Mouse (Mus musculus) megakaryocyte, embryonic 14.5 days (primary cell): Measurements from ENCODE around the gene Gemin5. TPM values are rescaled to one million over a fixed set of nuclear protein-coding genes. Genes with fewer than 3 reads are reported as not detected.

Experiments used
- H3K27me3 ChIP-seq: replicated peaks from 2 replicates; pipeline ENCODE3; 2012; ENCODE audit warnings: inconsistent platforms
- H3K36me3 ChIP-seq: replicated peaks from 2 replicates; pipeline ENCODE3; 2012; ENCODE audit warnings: low read length, inconsistent platforms, mixed read lengths
- H3K4me1 ChIP-seq: 2 replicates; pipeline ENCODE4 v1.6.1; 2012; ENCODE audit warnings: inconsistent platforms
- H3K4me3 ChIP-seq: replicated peaks from 2 replicates; pipeline ENCODE3; 2012; ENCODE audit warnings: moderate library complexity, mild to moderate bottlenecking, inconsistent platforms
- H3K9me3 ChIP-seq: 2 replicates; pipeline ENCODE4 v1.6.1; 2012; ENCODE audit warnings: inconsistent platforms
- FLI1 ChIP-seq: IDR thresholded peaks from 2 replicates; pipeline ENCODE4 v1.6.1; 2012; ENCODE audit warnings: low read length, inconsistent platforms, mixed read lengths
- GATA1 ChIP-seq: IDR thresholded peaks from 3 replicates; pipeline ENCODE4 v1.6.1; 2012; ENCODE audit warnings: mixed read lengths, low read length, inconsistent platforms, borderline replicate concordance
- polyA plus RNA-seq: library from polyadenylated mRNA; stranded (reverse); fragments of >175 nt; gene quantifications from 2 replicates; pipeline ENCODE4 v1.2.3, GENCODE M21; 2012; ENCODE audit warnings: low replicate concordance; ENCODE audit not compliant: insufficient read depth

Gene Gemin5
- polyA plus RNA-seq, 1 experiment: 2.7 TPM

GRCm38 (mm10) chr11:58077270-58077669 is 91.1 kb downstream of the Gemin5 start:
- Histone ChIP-seq H3K4me1 (no peaks in the 10 kb centered on the region), H3K4me3 (no peak overlapping the region), H3K9me3 (peaks cover 11% of the 10 kb centered on the region), H3K36me3 (no peaks in the 10 kb centered on the region), H3K27me3 (peaks cover 7% of the 10 kb centered on the region)
- TF ChIP-seq GATA1 (no peak), FLI1 (no peak)

DNA sequence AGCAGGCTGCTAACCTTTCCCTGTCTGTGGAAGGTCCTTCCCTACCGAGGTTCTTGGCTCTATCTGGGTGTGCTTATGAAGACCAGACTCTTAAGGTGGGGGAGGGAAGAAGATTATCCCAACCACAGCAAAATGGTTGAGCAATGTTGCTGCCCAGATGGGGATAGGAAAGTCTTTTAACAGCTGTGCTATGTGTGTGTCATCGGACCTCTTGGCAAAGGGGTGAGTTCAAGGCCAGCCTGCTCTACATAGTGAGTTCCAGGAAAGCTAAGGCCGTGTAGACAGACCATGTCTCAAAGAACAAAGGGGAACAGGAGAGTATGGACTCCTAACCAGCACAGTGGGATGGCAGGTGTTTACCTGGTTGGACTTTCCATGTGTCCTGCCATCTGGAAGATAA is 95.4 kb downstream of the Gemin5 start:
- H3K36me3 ChIP-seq: no peaks in the 10 kb centered on the region
- H3K4me1 ChIP-seq: peaks cover 5% of the 10 kb centered on the region; the same call in 1 of the 2 replicates
- peaks cover 9% of the 10 kb centered on the region for H3K27me3 ChIP-seq

More for the DNA sequence above, 95.4 kb downstream of the Gemin5 start:
- TF ChIP-seq GATA1 (no peak), FLI1 (no peak)
- Histone ChIP-seq H3K4me3 (no peak overlapping the region), H3K9me3 (peaks cover 5% of the 10 kb centered on the region)

Other genes starting within 250 kb of the Gemin5 start
- gene Larp1, start 159.5 kb downstream of the Gemin5 start, polyA plus RNA-seq: 25.9 and 62.2 TPM in 2 replicates
- gene Gm12248, start 75.4 kb downstream of the Gemin5 start, polyA plus RNA-seq: not detected in 2 replicates
- 1.1 and 3.5 TPM in 2 replicates for gene Cnot8, start 64.4 kb downstream of the Gemin5 start, polyA plus RNA-seq
- 13.3 and 15.7 TPM in 2 replicates for gene Mrpl22, start 3.1 kb upstream of the Gemin5 start, polyA plus RNA-seq
- 15.1 and 23.5 TPM in 2 replicates for gene Igtp, start 31.0 kb upstream of the Gemin5 start, polyA plus RNA-seq
- gene Irgm2, start 31.1 kb upstream of the Gemin5 start, polyA plus RNA-seq: 0.48 and 2.1 TPM in 2 replicates
- gene 4930438A08Rik, start 106.3 kb upstream of the Gemin5 start, polyA plus RNA-seq: 0.19 TPM in 1 of 2 replicates, not detected in the other
- gene Zfp692, start 138.5 kb upstream of the Gemin5 start, polyA plus RNA-seq: 7.7 and 14.6 TPM in 2 replicates
- gene Zfp672, start 161.8 kb upstream of the Gemin5 start, polyA plus RNA-seq: 11.6 and 18.5 TPM in 2 replicates
- gene Sh3bp5l, start 162.2 kb upstream of the Gemin5 start, polyA plus RNA-seq: 2.9 and 15.9 TPM in 2 replicates
- gene Lypd8, start 210.5 kb upstream of the Gemin5 start, polyA plus RNA-seq: not detected in 2 replicates